Mouse (Mus musculus) liver, embryonic 14.5 days (tissue): ENCODE measurements around the gene Ripk3.

Experiments used
- CTCF ChIP-seq: IDR thresholded peaks from 2 replicates; pipeline ENCODE4 v1.5.1; 2016; ENCODE audit warnings: antibody characterized with exemption, low read depth, control low read depth
- EP300 ChIP-seq: IDR thresholded peaks from 2 replicates; pipeline ENCODE4 v1.6.1; 2016; ENCODE audit warnings: antibody characterized with exemption, low read depth

GRCm38 (mm10) chr14:55779656-55780055, 9.0 kb downstream of the Ripk3 start:
- TF ChIP-seq CTCF (no peak), EP300 (no peak)
